Mouse (Mus musculus) right cerebral cortex, postnatal 10 days (tissue): Measurements from ENCODE around the gene Ctnnd1.

Experiments used
- DNase-seq, 2 experiments: peaks; one replicate each; pipeline ENCODE4 v3.0.0; 2021; ENCODE audit warnings: low spot score in 2 of 2

Ctnnd1 gene

GRCm38 (mm10) chr2:84607842-84608241 is 42.7 kb downstream of the Ctnnd1 start:
- no peak for DNase-seq

- no peak for DNase-seq
Measured at GRCm38 (mm10) chr2:84600977-84601376, 49.6 kb downstream of the Ctnnd1 start.

- no peak for DNase-seq
Measured at GRCm38 (mm10) chr2:84599270-84599888, 51.2 kb downstream of the Ctnnd1 start.

GRCm38 (mm10) chr2:84597123-84597522 is 53.4 kb downstream of the Ctnnd1 start:
- no peak for DNase-seq

GRCm38 (mm10) chr2:84592801-84593200 is 57.8 kb downstream of the Ctnnd1 start:
- DNase-seq = no peak

GRCm38 (mm10) chr2:84585700-84586099 is 64.9 kb downstream of the Ctnnd1 start:
- DNase-seq = no peak

- no peak for DNase-seq
Measured at GRCm38 (mm10) chr2:84582286-84582685, 68.3 kb downstream of the Ctnnd1 start.

- DNase-seq = no peak
Measured at GRCm38 (mm10) chr2:84581208-84581607, 69.4 kb downstream of the Ctnnd1 start.

GRCm38 (mm10) chr2:84579311-84579710 is 71.3 kb downstream of the Ctnnd1 start:
- no peak for DNase-seq

GRCm38 (mm10) chr2:84574130-84574529 is 76.4 kb downstream of the Ctnnd1 start:
- no peak for DNase-seq

- DNase-seq = peak; percentile 50 to 64
Measured at GRCm38 (mm10) chr2:84556888-84557514, 93.6 kb downstream of the Ctnnd1 start.

- no peak for DNase-seq
Measured at GRCm38 (mm10) chr2:84551390-84552100, 99.0 kb downstream of the Ctnnd1 start.
